Mouse (Mus musculus): ENCODE data around the gene Cmya5.

The Cmya5 gene

DNA sequence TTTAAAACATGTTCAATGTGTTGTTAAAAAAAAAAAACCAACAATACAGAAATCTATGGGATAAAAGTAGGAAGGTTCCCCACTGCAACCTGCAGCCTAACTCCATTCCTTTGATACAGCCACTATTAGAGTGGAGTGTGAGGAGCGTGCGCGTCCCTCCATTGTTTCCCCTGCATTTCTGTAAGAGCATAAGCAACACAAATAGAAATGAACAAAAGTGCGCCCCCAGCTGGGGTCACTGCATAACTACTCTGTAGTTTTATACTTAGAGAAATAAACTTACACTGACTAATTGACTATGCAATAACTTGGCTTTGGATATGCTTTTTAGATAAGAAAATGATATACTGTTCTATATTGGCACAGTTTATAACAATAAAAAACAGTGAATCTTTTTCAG is 75.0 kb downstream of the Cmya5 start:
- DNase-seq (ENCODE audit: inconsistent age in 2 of 2, low spot score in 1 of 2) = peak; percentile 33 to 63

DNA sequence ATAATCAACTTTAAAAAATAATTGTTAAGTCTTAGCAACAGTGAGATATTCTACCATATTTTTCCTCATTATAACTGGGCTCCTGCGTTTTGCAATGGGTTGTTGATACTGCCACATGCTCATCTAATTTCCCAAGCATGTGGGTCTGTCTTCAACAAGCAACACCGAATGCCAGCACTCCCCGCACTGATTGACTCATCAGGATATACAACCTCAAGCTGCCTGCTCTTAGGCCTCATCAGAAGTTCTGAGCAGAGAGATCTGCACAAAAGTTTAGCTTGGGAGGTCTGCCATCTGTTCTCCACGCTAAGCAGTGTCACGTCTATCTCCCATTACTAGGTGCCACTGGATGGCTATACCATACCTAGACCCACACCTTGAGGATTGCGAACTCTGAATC is 76.2 kb downstream of the Cmya5 start:
- no peak for DNase-seq (ENCODE audit: inconsistent age in 2 of 2, low spot score in 1 of 2)

DNA sequence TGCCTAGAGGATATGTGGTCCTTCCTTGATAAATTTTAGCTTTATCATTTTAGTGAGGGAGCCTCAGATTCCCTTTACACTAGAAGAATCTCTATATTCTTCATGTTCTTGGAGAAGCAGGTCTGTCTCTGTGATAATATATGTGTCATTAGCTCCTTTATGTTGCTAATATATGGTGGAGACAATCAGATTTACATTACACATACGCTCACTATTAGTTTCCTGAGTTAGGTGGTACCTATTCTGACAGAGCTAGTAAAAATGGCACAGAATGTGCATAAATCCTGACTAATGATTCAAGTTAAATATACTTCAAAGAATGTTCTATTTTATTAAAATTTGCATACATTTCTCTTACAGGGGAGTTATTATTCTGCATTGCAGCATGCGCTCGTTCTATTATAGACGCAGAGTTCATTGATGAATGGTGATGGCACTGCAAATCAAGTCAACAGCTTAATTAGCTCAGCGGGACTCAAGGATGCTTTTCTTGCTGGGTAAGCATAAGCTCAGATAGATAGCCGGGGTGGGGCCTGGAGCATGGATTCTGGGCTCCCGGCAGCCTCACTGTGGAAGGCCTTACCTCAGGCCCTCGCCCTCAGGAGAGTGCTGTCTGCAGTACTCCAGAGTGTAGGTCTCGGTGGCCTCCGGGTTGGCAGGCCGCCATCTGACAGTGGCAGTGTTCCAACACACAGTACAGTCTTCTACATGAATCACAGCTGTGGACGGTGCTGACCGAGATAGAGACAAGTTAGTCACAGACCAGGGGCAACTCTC is 81.5 kb downstream of the Cmya5 start:
- peak; percentile 90 to 94 for DNase-seq (ENCODE audit: inconsistent age in 2 of 2, low spot score in 1 of 2)

- DNase-seq (ENCODE audit: inconsistent age in 2 of 2, low spot score in 1 of 2) = peak; percentile 20 to 41
Measured at GRCm38 (mm10) chr13:93061311-93061710, 83.2 kb downstream of the Cmya5 start.

DNA sequence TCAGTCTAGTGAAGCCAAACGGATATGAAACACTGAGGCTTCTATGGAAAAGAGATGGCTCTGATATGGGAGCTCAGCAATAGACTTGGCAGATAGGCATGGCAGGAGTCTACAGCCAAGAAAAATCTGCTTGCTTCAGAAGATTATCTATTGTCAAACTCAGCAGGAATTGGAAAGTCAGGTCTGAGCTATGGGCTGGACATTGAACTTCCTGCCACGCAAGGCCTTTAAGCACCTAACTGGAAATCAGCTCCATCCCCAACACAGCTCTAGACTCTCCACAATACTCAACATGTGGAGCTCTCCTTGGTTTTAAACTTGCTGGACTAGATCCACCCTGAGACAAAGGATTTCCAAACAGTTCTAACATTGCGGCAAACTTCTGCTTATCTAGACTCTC is 84.1 kb downstream of the Cmya5 start:
- no peak for DNase-seq (ENCODE audit: inconsistent age in 2 of 2, low spot score in 1 of 2)

DNA sequence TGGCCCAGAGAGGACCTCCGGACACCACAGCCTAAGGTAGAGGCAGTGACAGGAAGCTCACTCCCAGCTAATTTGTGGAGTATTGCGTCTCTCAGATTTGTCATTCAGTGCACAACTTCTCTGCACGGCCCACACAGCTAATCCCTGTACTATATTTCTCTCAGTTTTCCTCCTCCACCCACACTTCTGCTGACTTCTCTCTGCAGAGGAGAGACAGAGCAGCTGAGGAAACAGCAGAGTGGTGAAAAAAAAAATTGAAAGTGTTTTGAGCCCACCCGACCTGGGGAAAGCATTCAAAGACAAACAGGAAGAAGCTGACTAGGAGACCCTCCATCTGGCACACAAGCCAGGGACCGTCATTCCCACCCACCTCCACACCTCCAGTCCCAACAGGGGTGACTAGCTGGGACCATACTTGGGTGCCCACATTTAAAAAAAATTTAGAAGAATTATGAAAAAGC is 85.9 kb downstream of the Cmya5 start:
- no peak for DNase-seq (ENCODE audit: inconsistent age in 2 of 2, low spot score in 1 of 2)

DNA sequence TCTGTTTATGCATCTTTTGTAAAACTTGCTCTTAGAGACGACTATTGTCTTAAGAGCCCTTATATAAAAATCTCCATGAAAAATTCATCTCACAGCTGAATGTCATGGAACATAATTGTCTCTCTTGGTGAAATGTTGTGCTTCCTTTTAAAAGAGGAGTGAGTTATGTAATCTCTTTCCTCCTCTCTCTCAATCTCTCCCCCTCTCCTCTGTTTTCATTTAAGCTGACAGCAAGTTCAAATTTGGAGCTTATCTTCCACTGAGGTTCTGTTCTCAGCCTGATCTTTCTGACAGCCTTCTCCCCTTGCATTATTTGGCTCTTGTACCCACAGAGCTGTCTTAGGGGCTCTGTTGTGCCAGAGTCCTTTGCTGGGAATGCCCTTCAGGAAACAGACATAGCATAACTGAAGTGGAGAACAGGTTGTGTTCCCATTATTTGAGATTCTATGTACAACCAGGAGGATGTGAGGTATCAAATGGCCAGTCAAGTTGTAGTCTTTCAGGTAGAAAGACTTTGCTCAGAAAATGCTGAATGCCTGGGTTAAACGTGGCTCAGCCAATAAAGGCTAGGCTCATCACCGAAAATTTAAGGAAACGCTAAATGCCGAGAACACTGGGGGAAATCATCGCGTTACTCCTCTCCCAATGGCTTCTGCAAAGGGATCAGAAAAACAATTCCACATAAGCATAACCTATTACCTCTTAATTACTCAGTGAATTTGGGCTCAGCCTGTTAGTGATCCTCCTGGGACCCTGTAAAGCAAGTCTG is 86.8 kb downstream of the Cmya5 start:
- no peak for DNase-seq (ENCODE audit: inconsistent age in 2 of 2, low spot score in 1 of 2)

- DNase-seq (ENCODE audit: inconsistent age in 2 of 2, low spot score in 1 of 2) = no peak
Measured at GRCm38 (mm10) chr13:93056091-93056490, 88.4 kb downstream of the Cmya5 start.

DNA sequence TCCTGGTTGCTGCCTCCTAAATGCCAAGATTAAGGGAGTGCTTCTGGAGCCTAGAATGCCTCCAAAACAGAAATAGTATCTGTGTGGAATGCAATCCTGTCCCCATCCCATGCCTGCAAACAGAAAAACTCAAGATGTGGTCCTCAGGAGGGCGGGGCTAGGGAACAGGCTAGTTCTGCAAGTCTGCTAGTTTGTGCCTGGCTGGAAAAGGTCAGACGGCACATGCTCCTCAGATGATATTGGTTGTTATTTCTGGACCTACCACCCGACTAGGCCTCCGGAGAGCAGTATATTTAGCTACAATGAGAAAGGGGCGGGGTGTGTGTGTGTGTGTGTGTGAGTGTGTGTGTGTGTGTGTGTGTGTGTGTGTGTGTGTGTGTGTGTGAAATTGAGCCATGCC is 93.0 kb downstream of the Cmya5 start:
- no peak for DNase-seq (ENCODE audit: inconsistent age in 2 of 2, low spot score in 1 of 2)

- DNase-seq (ENCODE audit: inconsistent age in 2 of 2, low spot score in 1 of 2) = no peak
Measured at GRCm38 (mm10) chr13:93041021-93041420, 103.5 kb downstream of the Cmya5 start.

GRCm38 (mm10) chr13:93036218-93036617 is 108.3 kb downstream of the Cmya5 start:
- DNase-seq (ENCODE audit: inconsistent age in 2 of 2, low spot score in 1 of 2) = no peak

- no peak for DNase-seq (ENCODE audit: inconsistent age in 2 of 2, low spot score in 1 of 2)
Measured at GRCm38 (mm10) chr13:93029337-93029736, 115.2 kb downstream of the Cmya5 start.

DNA sequence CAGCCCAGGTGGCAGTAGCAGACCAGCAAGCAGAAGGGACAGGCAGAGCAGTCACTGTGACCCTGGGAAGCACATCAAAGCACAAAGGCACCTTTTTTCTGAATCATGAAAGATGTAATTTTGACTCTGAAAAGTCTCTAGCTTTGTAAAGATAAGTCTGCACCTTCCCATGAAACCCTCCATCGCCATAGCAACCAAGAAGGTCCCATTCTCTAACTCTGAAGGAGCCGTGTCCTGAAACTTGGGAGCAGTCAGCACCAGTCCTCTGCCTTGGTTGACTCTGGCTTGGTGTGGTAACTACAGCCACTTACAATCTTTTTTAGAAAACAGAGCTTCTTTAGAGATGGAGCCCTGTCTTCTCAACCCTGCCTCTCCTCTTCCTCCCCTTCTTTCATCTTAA is 119.7 kb downstream of the Cmya5 start:
- DNase-seq (ENCODE audit: inconsistent age in 2 of 2, low spot score in 1 of 2) = no peak

DNA sequence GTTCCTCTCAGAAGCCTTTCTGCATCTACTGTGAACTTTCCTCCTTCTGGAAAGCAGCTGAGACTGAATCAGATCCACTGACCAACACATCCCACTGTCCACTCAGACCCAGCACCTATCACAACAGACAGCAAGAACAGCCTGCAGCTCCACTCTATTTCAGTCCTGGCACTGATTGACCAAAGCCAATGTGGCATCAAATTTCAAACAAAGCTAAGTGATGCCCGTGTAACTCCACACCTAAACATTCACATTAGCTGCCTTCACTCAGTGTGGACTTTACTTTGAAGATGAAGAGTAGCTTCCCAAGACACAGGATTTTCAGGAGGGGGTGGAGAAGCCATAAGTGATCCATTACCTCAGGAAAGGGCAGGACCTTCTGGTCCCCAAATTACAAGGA is 122.4 kb downstream of the Cmya5 start:
- no peak for DNase-seq (ENCODE audit: inconsistent age in 2 of 2, low spot score in 1 of 2)

DNA sequence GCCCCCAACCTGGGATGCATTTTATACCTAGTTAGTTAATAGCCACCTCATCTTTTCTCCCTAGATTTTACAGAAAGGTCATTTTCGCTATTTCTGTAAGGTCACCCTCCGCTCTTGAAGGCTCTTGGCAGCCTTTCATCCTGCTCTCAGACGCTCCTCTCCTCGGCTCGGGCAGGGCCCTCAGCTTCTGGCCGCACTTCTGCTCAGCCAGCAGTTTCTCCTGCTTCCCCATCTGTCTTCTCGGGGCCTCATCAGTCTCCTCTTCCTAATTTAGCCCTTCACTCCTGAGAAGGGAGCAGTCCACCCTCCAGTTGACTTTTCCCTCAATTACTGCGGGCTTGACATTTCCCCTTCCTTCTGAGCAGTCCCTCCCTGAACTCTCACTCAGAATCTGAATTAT is 131.6 kb downstream of the Cmya5 start:
- peak; percentile 25 to 65 for DNase-seq (ENCODE audit: inconsistent age in 2 of 2, low spot score in 1 of 2)

- DNase-seq (ENCODE audit: inconsistent age in 2 of 2, low spot score in 1 of 2) = no peak
Measured at GRCm38 (mm10) chr13:93011315-93011714, 133.2 kb downstream of the Cmya5 start.

DNA sequence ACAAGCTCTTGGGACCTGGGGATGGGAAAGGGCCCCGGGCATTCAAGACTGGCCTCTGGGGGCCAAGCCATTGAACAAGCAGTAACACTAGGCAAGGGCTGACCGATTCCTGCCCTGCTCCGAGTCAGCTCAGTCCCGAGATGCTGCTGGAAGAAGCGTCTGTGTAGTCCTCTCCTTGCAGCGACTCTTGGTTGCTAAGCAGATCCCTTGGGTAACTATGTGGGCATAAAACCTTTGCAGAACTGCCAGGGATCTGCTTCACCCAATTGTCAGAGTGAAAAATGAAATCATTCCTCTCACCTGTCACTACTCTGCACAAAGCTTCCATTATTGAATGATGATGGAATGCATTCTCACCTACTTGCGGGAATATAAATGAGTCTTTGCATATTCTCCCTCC is 134.0 kb downstream of the Cmya5 start:
- no peak for DNase-seq (ENCODE audit: inconsistent age in 2 of 2, low spot score in 1 of 2)

GRCm38 (mm10) chr13:93007078-93007477 is 137.4 kb downstream of the Cmya5 start:
- no peak for DNase-seq (ENCODE audit: inconsistent age in 2 of 2, low spot score in 1 of 2)

GRCm38 (mm10) chr13:93006347-93006746 is 138.2 kb downstream of the Cmya5 start:
- DNase-seq (ENCODE audit: inconsistent age in 2 of 2, low spot score in 1 of 2) = no peak

- no peak for DNase-seq (ENCODE audit: inconsistent age in 2 of 2, low spot score in 1 of 2)
Measured at GRCm38 (mm10) chr13:93004003-93004402, 140.5 kb downstream of the Cmya5 start.

GRCm38 (mm10) chr13:93002456-93002855 is 142.1 kb downstream of the Cmya5 start:
- peak in 1 of 2 experiments; percentile 80 for DNase-seq (ENCODE audit: inconsistent age in 2 of 2, low spot score in 1 of 2)

DNA sequence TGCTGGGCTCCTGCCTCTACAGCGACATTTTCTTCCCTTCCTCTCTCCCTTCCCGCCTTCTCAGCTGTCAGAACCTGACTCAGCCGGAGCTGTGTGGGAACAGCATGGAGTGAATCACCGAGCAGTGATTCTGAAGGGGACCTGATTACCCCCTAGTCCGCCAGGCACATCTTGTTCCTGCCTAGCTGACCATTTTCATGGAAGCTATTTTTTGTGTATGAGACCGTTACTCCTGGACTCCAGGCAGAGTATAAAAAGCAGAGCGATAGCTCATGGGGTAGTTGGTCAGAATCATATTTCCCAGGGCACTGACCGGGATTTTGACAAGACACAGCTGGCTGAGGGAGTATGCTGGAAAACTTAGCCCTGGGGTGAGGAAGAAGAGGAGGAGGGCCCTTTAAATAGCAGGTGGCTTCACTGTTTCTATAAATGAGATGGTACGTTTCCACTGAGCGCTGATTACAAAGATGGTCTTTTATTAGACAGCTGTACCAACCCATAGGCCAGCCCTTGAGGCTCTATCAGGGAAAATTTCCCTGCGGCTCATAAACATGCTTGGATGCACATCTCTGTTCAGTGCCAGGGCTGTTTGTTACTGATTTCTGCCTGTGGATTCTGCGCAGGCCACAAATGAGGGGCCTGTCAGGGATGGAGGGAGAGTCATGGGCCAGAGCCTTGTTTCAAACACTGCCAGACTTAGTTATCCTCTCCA is 143.7 kb downstream of the Cmya5 start:
- DNase-seq (ENCODE audit: inconsistent age in 2 of 2, low spot score in 1 of 2) = peak in 1 of 2 experiments; percentile 23
